Mouse (Mus musculus) liver, postnatal 0 days (tissue): ENCODE measurements around the gene Celsr1.

ENCODE experiments used
- CTCF ChIP-seq: sonication (generic); IDR thresholded peaks from 2 replicates; pipeline ENCODE4 v1.5.1; 2016; ENCODE audit warnings: antibody characterized with exemption, low read depth
- EP300 ChIP-seq: IDR thresholded peaks from 2 replicates; pipeline ENCODE4 v1.6.1; 2016; ENCODE audit warnings: antibody characterized with exemption, low read depth, mild to moderate bottlenecking

GRCm38 (mm10) chr15:86076048-86076315 lies 42.4 kb upstream of the Celsr1 start:
- TF ChIP-seq EP300 (no peak), CTCF (no peak)
